Mouse (Mus musculus) testis, adult 2 months (tissue): ENCODE results near the gene Apbb1ip. TPM values are rescaled to one million over a fixed set of nuclear protein-coding genes. Genes with fewer than 3 reads are reported as not detected.

Experiments used
- H3K27ac ChIP-seq: fragments of 200-500 bp; 2 replicates; pipeline ENCODE4 v1.5.1; 2012; ENCODE audit warnings: low read depth, low read length; ENCODE audit not compliant: control insufficient read depth, insufficient read depth
- H3K27me3 ChIP-seq: fragments of 200-500 bp; 2 replicates; pipeline ENCODE4 v1.6.1; 2012; ENCODE audit warnings: mild to moderate bottlenecking, low read length, moderate library complexity; ENCODE audit not compliant: control insufficient read depth, insufficient read depth
- H3K36me3 ChIP-seq: fragments of 200-500 bp; 2 replicates; pipeline ENCODE4 v1.6.1; 2012; ENCODE audit warnings: mild to moderate bottlenecking, low read length; ENCODE audit not compliant: control insufficient read depth, insufficient read depth
- H3K4me1 ChIP-seq: fragments of 200-500 bp; 2 replicates; pipeline ENCODE4 v1.6.1; 2012; ENCODE audit warnings: low read length; ENCODE audit not compliant: control insufficient read depth, insufficient read depth
- H3K4me3 ChIP-seq: fragments of 200-500 bp; 2 replicates; pipeline ENCODE4 v1.5.1; 2012; ENCODE audit warnings: low read depth, mild to moderate bottlenecking, low read length, moderate library complexity, mixed read lengths; ENCODE audit not compliant: control insufficient read depth
- CTCF ChIP-seq: fragments of 200-500 bp; IDR thresholded peaks from 2 replicates; pipeline ENCODE4 v1.5.1; 2012; ENCODE audit warnings: low read depth, mild to moderate bottlenecking, inconsistent platforms, low read length, moderate library complexity; ENCODE audit not compliant: control insufficient read depth, insufficient read depth, insufficient replicate concordance
- POLR2A ChIP-seq: fragments of 200-500 bp; IDR thresholded peaks from 2 replicates; pipeline ENCODE4 v1.6.1; 2012; ENCODE audit warnings: low read depth, mild to moderate bottlenecking, inconsistent platforms, low read length, moderate library complexity; ENCODE audit not compliant: control insufficient read depth
- polyA plus RNA-seq: library from polyadenylated mRNA; depleted of rRNA; stranded (reverse); fragments of >200 nt; gene quantifications from 2 replicates; pipeline ENCODE4 v1.2.3, GENCODE M21; 2012

Apbb1ip gene
- polyA plus RNA-seq, 1 experiment, result 2.8 TPM

- no peaks in the 10 kb centered on the region for H3K27me3 ChIP-seq
- H3K36me3 ChIP-seq, result no peaks in the 10 kb centered on the region
- no peak for TF ChIP-seq POLR2A
- no peak for TF ChIP-seq CTCF
- H3K4me1 ChIP-seq, result no peaks in the 10 kb centered on the region; the same call in 1 of the 2 replicates
- no peak overlapping the region for H3K27ac ChIP-seq
- peak overlapping the region; percentile 35 for H3K4me3 ChIP-seq
Observed at GRCm38 (mm10) chr2:22758310-22758972, 15.5 kb upstream of the Apbb1ip start.

- H3K36me3 ChIP-seq, result no peaks in the 10 kb centered on the region
- H3K4me1 ChIP-seq, result no peaks in the 10 kb centered on the region; the same call in 1 of the 2 replicates
- no peak for TF ChIP-seq POLR2A
- no peak overlapping the region for H3K27ac ChIP-seq
- no peak overlapping the region for H3K4me3 ChIP-seq
- no peaks in the 10 kb centered on the region for H3K27me3 ChIP-seq
Observed at GRCm38 (mm10) chr2:22760452-22760851, 13.4 kb upstream of the Apbb1ip start.

DNA sequence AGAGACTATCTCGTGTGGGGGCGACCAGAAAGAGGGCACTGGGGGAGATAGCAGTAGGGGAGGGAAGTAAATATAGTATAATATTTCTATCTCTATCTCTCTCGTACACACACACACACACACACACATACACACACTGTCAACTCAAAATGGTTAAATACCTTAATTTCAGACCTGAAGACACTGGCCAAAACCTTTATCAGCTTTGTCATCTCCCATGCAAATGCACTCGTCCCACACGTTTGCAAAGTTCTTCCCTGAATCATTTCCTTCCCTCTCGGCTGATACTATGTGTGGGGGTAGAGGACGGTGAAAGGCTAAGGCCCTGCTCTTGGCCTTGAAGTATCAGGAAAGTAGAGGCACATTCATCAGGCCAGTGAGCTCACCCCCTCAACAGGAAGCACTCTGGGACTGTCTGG lies 12.8 kb upstream of the Apbb1ip start:
- H3K27me3 ChIP-seq, result no peaks in the 10 kb centered on the region

DNA sequence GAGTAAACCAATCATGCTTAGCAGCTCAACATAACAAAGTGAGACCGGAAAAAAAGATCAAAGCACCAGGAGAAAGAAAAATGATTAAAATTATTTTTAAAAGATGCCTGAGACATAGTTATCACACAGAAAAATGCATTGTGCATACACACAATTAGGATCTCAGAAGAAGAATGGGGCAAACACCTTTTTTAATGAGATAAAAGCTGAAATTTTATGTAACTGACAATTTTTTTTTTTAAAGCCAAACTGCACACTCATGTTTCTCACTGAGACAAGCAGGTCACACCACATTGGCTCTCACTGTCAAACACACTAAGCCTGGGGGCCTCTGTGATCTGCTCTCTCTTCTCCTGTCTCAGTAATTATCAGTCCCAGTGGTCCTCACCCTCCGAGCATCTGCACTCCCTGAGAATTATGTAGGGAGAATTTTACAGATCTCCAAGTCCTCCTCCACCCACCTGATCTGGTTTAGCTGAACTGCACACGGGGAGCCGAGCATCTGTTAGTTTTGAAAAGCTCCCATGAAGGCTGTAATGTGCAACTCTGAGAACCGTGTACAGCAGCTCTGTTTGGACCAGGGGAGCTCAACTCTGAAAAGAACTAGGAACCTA lies 9.0 kb upstream of the Apbb1ip start:
- H3K36me3 ChIP-seq, result no peaks in the 10 kb centered on the region
- no peak overlapping the region for H3K27ac ChIP-seq
- H3K4me3 ChIP-seq, result no peak overlapping the region
- no peak for TF ChIP-seq POLR2A
- TF ChIP-seq CTCF, result no peak
- peaks cover 2% of the 10 kb centered on the region; the same call in 1 of the 2 replicates for H3K4me1 ChIP-seq
- no peaks in the 10 kb centered on the region for H3K27me3 ChIP-seq

More for the DNA sequence above, 12.8 kb upstream of the Apbb1ip start:
- H3K36me3 ChIP-seq, result no peaks in the 10 kb centered on the region
- no peak for TF ChIP-seq POLR2A
- TF ChIP-seq CTCF, result no peak
- no peak overlapping the region for H3K4me3 ChIP-seq
- H3K4me1 ChIP-seq, result no peaks in the 10 kb centered on the region; the same call in 1 of the 2 replicates
- no peak overlapping the region for H3K27ac ChIP-seq

GRCm38 (mm10) chr2:22771311-22771710 lies 2.6 kb upstream of the Apbb1ip start:
- no peak for TF ChIP-seq POLR2A
- TF ChIP-seq CTCF, result no peak
- H3K36me3 ChIP-seq, result no peaks in the 10 kb centered on the region
- H3K27ac ChIP-seq, result no peak overlapping the region
- H3K4me1 ChIP-seq, result peaks cover 11% of the 10 kb centered on the region
- H3K27me3 ChIP-seq, result no peaks in the 10 kb centered on the region
- H3K4me3 ChIP-seq, result no peak overlapping the region

- Histone ChIP-seq H3K36me3 (no peaks in the 10 kb centered on the region), H3K27me3 (no peaks in the 10 kb centered on the region), H3K4me1 (peaks cover 9% of the 10 kb centered on the region), H3K27ac (no peak overlapping the region), H3K4me3 (peak overlapping the region; percentile 74)
- no peak for TF ChIP-seq CTCF
- 0 out of 2 replicates have a peak, but pooled peaks have one; percentile 26 for TF ChIP-seq POLR2A
Observed at GRCm38 (mm10) chr2:22774181-22774751, 372 bp downstream of the Apbb1ip start.

DNA sequence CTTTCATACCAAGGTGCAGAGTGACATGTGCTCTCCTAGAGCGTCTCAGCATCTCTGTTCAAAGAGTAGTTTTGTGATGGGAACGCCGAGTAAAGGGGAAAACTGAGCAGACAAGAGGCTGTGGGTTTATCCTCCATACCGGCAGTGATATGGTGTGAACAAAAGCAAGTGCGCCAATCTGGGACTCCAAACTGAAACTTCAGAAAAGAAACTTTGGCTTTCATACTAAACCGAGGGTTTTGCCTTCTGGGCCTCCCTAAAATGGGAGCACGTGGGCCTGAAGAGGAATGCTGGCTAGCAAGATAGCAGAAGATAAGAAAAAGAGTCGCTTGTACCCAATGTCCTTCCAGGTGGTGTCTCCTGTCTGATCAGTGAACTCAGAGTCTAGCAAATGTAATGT lies 1.3 kb downstream of the Apbb1ip start:
- Histone ChIP-seq H3K27me3 (no peaks in the 10 kb centered on the region), H3K36me3 (no peaks in the 10 kb centered on the region), H3K27ac (no peak overlapping the region), H3K4me1 (peaks cover 9% of the 10 kb centered on the region), H3K4me3 (no peak overlapping the region)
- TF ChIP-seq CTCF (no peak), POLR2A (no peak)
